Mouse (Mus musculus) stomach, postnatal 0 days (tissue): ENCODE measurements around the gene Lrrc9. TPM values are rescaled to one million over a fixed set of nuclear protein-coding genes. Genes with fewer than 3 reads are reported as not detected.

Source experiments
- ATAC-seq: fragments of 200-750 bp; cut with Nextera tagmentation; 2 replicates; pipeline ENCODE4 v1.8.0; 2017; ENCODE audit not compliant: low FRiP score, low TSS enrichment
- DNase-seq: peaks from one replicate; pipeline ENCODE4 v3.0.0-alpha.2; 2016; ENCODE audit warnings: low spot score
- H3K27ac ChIP-seq: fragments of 300-500 bp; sonication (generic); replicated peaks from 2 replicates; pipeline ENCODE4 v1.5.1; 2014; ENCODE audit warnings: mild to moderate bottlenecking, control low read depth
- H3K27me3 ChIP-seq: fragments of 300-500 bp; sonication (generic); 2 replicates; pipeline ENCODE4 v1.6.1; 2014; ENCODE audit warnings: low read length; ENCODE audit not compliant: control insufficient read depth, insufficient read depth
- H3K36me3 ChIP-seq: fragments of 300-500 bp; sonication (generic); 2 replicates; pipeline ENCODE4 v1.6.1; 2014; ENCODE audit warnings: low read length, mixed read lengths; ENCODE audit not compliant: control insufficient read depth, insufficient read depth
- H3K4me1 ChIP-seq: fragments of 300-500 bp; sonication (generic); replicated peaks from 2 replicates; pipeline ENCODE4 v1.6.1; 2014; ENCODE audit warnings: antibody characterized with exemption; ENCODE audit not compliant: control insufficient read depth, insufficient read depth
- H3K4me2 ChIP-seq: fragments of 300-500 bp; sonication (generic); replicated peaks from 2 replicates; pipeline ENCODE4 v1.6.1; 2014; ENCODE audit warnings: low read depth, mild to moderate bottlenecking, control low read depth, moderate library complexity
- H3K4me3 ChIP-seq: fragments of 300-500 bp; sonication (generic); 2 replicates; pipeline ENCODE4 v1.5.1; 2014; ENCODE audit warnings: low read depth, low read length, control low read depth
- H3K9ac ChIP-seq: fragments of 300-500 bp; sonication (generic); 2 replicates; pipeline ENCODE4 v1.6.1; 2014; ENCODE audit warnings: mild to moderate bottlenecking, low read length, control low read depth, mixed read lengths
- H3K9me3 ChIP-seq: fragments of 300-500 bp; sonication (generic); 2 replicates; pipeline ENCODE4 v1.6.1; 2016; ENCODE audit warnings: low read length; ENCODE audit not compliant: control insufficient read depth
- CTCF ChIP-seq: IDR thresholded peaks from 2 replicates; pipeline ENCODE4 v1.5.1; 2016; ENCODE audit warnings: antibody characterized with exemption, low read depth, mild to moderate bottlenecking, moderate library complexity
- EP300 ChIP-seq: optimal IDR thresholded peaks from 2 replicates; pipeline ENCODE3; 2016; ENCODE audit warnings: antibody characterized with exemption
- WGBS: fragments of 180-500 bp; shearing (Covaris S2); extraction: QIAGEN DNeasy Blood & Tissue Kit; methylation state at CpG from one replicate; pipeline ENCODE4 v1.1.7; 2014; 5-methylcytosine and 5-hydroxymethylcytosine counted together
- microRNA-seq: library from miRNA; unstranded; fragments of <30 nt; microRNA quantifications from one replicate; pipeline ENCODE4, GENCODE M21; 2016
- polyA plus RNA-seq: library from polyadenylated mRNA; unstranded; fragments of >200 nt; fragmentation: Nextera tagmentation; extraction: Ambion mirVana; gene quantifications from 2 replicates; pipeline ENCODE4 v1.2.1, GENCODE M21; 2015

Lrrc9 gene
- polyA plus RNA-seq, 1 experiment from 2014 or later, result 0.04 TPM

GRCm38 (mm10) chr12:72564281-72564795, 122.7 kb downstream of the Lrrc9 start:
- peak; percentile 70; the same call in 1 of the 2 replicates for ATAC-seq
- DNase-seq, result no peak
- H3K36me3 ChIP-seq, result no peaks in the 10 kb centered on the region

More at GRCm38 (mm10) chr12:72564281-72564795, 122.7 kb downstream of the Lrrc9 start:
- no peak overlapping the region for H3K4me2 ChIP-seq
- no peak overlapping the region for H3K27ac ChIP-seq
- no peaks in the 10 kb centered on the region for H3K4me1 ChIP-seq
- no peak overlapping the region for H3K9ac ChIP-seq
- H3K27me3 ChIP-seq, result no peaks in the 10 kb centered on the region
- no peaks in the 10 kb centered on the region for H3K9me3 ChIP-seq
- no peak for TF ChIP-seq EP300
- TF ChIP-seq CTCF, result no peak
- no peak overlapping the region for H3K4me3 ChIP-seq
- 50% methylated on average over 4 of the region's 4 CpGs for WGBS

Small RNA genes lying within 50 kb of the gene (microRNA-seq; reads per million reads assigned to microRNA genes)
- gene Gm44392, result not detected

Other genes starting within 250 kb of the Lrrc9 start
- gene Rtn1, start 32.8 kb upstream of the Lrrc9 start, polyA plus RNA-seq, result 47.1 and 49.4 TPM in 2 replicates
- gene Pcnx4, start 94.5 kb downstream of the Lrrc9 start, polyA plus RNA-seq, result 4.8 and 4.9 TPM in 2 replicates
- gene Gm4756, start 207.8 kb downstream of the Lrrc9 start, polyA plus RNA-seq, result not detected in 2 replicates
- gene Dhrs7, start 223.0 kb downstream of the Lrrc9 start, polyA plus RNA-seq, result 54.1 and 55.9 TPM in 2 replicates